Mouse (Mus musculus) neural tube, embryonic 10.5 days (tissue): ENCODE results near the gene Zfp985.
"Not testable (repeated sequence)": the region's sequence is repeated elsewhere in the genome, so short reads cannot be mapped to it uniquely, and the experiment has no call there.

Experiments
- DNase-seq: peaks from one replicate; pipeline ENCODE4 v3.0.0-alpha.2; 2017; ENCODE audit warnings: low spot score; ENCODE audit errors: extremely low spot score

Zfp985 gene

GRCm38 (mm10) chr4:147553071-147553470, at the start of gene Zfp985:
Gene Zfp985 (plus strand): TSS chr4:147553277.
- not testable (repeated sequence) for DNase-seq

GRCm38 (mm10) chr4:147509174-147509573, 43.9 kb upstream of the Zfp985 start:
- no peak for DNase-seq

- DNase-seq = no peak
Observed at GRCm38 (mm10) chr4:147518981-147519380, 34.1 kb upstream of the Zfp985 start.

GRCm38 (mm10) chr4:147520100-147520499, 33.0 kb upstream of the Zfp985 start:
- no peak for DNase-seq

GRCm38 (mm10) chr4:147525125-147525524, 28.0 kb upstream of the Zfp985 start:
- no peak for DNase-seq

GRCm38 (mm10) chr4:147530366-147530765, 22.7 kb upstream of the Zfp985 start:
- no peak for DNase-seq

GRCm38 (mm10) chr4:147535916-147536315, 17.2 kb upstream of the Zfp985 start:
- DNase-seq = not testable (repeated sequence)

GRCm38 (mm10) chr4:147537702-147538101, 15.4 kb upstream of the Zfp985 start:
- DNase-seq = no peak

GRCm38 (mm10) chr4:147539918-147540317, 13.2 kb upstream of the Zfp985 start, which contains the start of gene Gm16503:
Gene Gm16503 (plus strand): TSS chr4:147540218.
- not testable (repeated sequence) for DNase-seq

GRCm38 (mm10) chr4:147541105-147541504, 12.0 kb upstream of the Zfp985 start:
- no peak for DNase-seq

GRCm38 (mm10) chr4:147554361-147554760, 1.3 kb downstream of the Zfp985 start:
- DNase-seq = not testable (repeated sequence)

- DNase-seq = not testable (repeated sequence)
Observed at GRCm38 (mm10) chr4:147556921-147557320, 3.8 kb downstream of the Zfp985 start.

GRCm38 (mm10) chr4:147558011-147558410, 4.9 kb downstream of the Zfp985 start:
- DNase-seq = not testable (repeated sequence)

GRCm38 (mm10) chr4:147559096-147559495, 6.0 kb downstream of the Zfp985 start:
- not testable (repeated sequence) for DNase-seq

- DNase-seq = no peak
Observed at GRCm38 (mm10) chr4:147565426-147566220, 12.5 kb downstream of the Zfp985 start.

- not testable (repeated sequence) for DNase-seq
Observed at GRCm38 (mm10) chr4:147571156-147571555, 18.1 kb downstream of the Zfp985 start.

GRCm38 (mm10) chr4:147579371-147579770, 26.3 kb downstream of the Zfp985 start:
- not testable (repeated sequence) for DNase-seq

GRCm38 (mm10) chr4:147586511-147587473, 33.7 kb downstream of the Zfp985 start:
- no peak for DNase-seq

- DNase-seq = not testable (repeated sequence)
Observed at GRCm38 (mm10) chr4:147594630-147595029, 41.6 kb downstream of the Zfp985 start.

GRCm38 (mm10) chr4:147597685-147598084, 44.6 kb downstream of the Zfp985 start:
- DNase-seq = no peak

- DNase-seq = no peak
Observed at GRCm38 (mm10) chr4:147598831-147599230, 45.8 kb downstream of the Zfp985 start.

- no peak for DNase-seq
Observed at GRCm38 (mm10) chr4:147601881-147602280, 48.8 kb downstream of the Zfp985 start.
